Mouse (Mus musculus) cerebellum, adult 11-12 months (tissue): ENCODE data around the gene Nkx2-5.

Source experiments
- DNase-seq: peaks from one replicate; pipeline ENCODE4 v3.0.0; 2022

The Nkx2-5 gene

GRCm38 (mm10) chr17:26844909-26845148 is at the start of gene Nkx2-5:
Gene Nkx2-5 (minus strand): TSS chr17:26845009.
- DNase-seq: no peak

DNA sequence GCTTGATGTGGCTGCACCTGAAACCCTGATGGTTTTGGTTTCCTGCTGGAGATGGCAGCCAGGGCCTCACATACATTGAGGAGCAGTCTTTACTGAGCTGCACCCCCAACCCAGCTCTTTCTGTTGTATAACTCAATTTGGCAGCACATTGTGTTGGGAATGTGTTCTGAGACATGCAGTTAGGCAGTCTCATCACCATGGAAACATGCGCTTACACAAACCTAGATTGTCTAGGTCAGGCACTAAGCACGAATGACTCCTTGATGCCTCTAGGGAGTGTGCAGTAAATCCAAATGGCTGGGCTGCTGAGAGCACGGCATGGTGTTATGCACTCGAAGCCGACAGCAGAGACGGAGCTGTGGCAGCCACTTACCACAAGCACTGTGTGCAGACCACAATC is 49.5 kb upstream of the Nkx2-5 start:
- no peak for DNase-seq

DNA sequence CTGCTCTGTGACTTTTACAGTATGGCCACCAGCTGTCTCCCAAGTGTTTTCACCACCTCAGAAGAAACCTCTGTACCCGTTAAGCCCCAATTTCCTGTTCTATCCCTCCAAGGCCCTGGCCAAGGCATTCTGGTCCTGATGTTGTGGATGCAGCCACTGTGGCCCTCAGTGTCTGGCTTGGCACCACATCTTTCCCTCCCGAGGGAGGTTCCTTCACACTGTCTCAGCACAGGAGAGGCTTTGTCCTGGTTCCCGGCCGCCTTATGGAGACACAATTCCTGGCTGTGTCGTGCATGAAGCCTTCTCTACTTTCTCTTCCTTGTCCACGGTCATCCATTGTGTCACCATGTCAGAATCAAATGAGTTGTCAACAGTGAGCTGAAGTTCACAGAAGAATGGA is 48.7 kb upstream of the Nkx2-5 start:
- no peak for DNase-seq

DNA sequence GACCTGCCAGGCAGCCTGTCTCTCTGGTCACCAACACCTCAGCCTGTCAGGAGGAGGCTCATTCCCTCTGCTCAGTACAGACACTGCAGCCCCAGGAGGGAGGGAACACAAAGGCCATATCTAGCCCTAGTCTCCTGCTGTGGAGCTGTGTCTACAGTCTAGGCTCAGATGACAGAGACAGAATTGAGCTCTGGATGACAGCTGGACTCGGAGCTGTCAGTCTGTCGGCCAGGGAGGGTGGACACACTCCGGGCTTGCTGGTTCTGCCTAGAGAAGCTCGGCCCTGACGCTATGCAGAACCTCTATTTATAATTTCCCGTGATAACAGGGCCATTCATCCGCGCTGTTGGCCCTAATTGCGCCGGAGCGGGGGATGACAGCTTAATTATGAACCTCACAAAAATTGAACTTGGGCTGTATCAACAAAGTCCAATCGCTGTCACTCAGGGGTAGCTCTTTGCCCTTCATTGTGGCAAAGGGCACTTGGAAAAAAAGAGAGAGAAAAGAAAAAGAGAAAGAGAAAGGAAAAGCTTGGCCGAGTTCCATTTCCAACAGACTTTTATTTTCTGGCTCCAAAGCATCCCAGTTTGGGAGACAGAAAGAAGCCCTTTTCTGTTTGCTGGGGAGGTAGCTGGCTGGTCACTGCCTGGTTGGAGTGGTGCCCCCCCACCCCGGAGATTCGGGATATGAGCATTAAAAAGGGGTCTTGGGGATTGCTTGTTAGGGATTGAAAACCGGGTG is 48.0 kb upstream of the Nkx2-5 start:
- DNase-seq: no peak

- no peak for DNase-seq
These were observed 43.1 kb upstream of the Nkx2-5 start for GRCm38 (mm10) chr17:26887926-26888325.

GRCm38 (mm10) chr17:26886047-26886749 is 41.4 kb upstream of the Nkx2-5 start:
- DNase-seq: peak; percentile 79

DNA sequence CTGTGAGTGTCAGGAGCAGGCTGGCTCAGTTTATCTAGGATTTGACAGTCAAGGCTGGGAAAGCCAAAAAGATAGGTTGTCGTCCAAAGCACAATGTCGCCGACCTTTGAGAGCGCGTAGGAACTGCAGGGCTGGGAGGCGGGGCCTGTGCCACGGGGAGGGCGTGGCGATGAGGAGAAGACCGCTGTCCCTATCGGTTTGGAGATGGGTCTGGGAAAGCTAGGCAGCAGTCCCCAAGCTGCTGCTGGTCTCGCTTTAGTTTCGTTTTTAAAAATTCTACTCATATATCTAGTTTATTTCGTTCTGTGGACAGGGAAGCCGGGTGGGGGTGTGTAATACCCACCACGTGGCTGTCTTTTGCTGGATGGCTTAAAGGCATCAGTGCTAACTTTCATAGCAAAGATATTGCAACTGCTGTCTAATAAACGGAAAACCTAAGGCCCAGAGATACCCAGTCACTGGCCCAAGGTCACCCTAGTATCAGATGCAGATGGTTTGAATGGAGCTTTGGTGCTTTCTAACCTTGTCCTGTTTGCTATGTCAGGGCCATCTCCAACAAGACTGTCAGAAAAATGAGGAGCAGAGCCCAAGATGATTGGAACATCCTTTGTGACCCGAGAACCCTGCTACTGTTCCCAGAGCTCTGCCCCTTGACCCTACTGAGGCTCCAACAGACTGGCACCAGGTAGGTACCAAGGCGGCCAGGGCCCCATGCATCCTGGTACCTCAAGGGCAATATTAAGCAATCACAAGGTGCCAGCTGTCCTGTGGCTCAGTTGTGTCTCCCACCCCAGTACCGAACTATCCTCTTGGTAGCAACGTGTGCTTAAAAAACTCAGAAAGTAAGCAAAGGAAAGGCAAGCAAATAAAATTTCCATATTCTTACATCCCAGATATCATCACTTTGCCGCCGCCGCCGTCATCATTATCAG is 40.5 kb upstream of the Nkx2-5 start:
- DNase-seq: peak; percentile 74

DNA sequence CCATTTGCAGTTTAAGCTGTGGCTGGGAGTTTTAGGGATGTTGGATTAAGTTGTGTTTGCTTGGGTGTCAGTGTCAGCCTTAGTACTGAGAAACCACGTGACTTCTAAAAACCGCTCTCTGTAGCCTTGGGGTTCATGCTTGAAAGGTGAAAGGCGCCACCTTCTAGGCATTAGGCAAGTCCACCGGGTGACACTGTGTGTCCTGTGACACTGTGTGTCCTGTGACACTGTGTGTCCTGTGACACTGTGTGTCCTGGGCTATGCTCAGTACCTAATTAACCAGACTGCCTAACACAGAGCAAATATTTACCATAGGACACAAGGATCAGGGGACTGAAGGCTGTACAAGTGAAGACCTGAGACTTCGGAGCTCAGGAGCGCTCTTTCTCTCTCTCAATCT is 38.8 kb upstream of the Nkx2-5 start:
- DNase-seq: no peak

DNA sequence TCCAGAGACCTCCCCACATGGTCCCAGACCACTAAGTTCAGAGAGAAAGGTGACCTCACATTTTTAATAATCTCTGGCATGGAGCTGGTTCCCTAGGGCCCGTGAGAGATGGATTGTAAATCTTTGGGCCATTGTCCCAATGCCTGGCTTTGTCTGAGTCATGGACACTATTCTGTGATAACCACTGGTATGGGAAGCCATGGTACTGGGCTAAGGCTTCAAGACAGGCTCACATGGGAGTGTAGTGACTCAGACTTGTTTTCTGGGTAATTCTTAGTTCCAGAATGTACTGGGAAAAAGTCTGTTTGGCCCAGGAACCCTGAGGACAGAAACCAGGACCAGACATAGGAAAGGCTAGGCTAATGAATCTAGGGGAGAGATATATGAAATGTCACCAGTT is 37.9 kb upstream of the Nkx2-5 start:
- no peak for DNase-seq

DNA sequence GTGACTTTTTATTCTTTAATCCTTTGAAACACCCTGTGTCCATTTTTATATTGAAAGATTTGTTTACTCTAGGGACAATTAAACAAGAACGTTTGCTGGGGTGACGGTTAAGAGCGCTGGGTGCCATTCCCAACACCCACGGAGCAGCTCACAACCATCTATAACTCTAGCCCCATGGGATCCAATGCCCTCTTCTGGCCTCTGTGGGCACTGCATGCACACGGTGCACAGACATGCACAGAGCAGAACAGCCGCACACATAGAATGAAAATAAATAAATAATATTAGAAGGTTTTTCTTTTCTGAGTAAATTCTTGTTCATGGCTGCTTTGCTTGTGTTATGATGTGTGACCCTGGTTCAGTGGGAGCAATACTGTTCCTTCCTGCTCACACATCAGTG is 34.4 kb upstream of the Nkx2-5 start:
- no peak for DNase-seq

GRCm38 (mm10) chr17:26877927-26878326 is 33.1 kb upstream of the Nkx2-5 start:
- no peak for DNase-seq

- DNase-seq: no peak
These were observed 29.7 kb upstream of the Nkx2-5 start for GRCm38 (mm10) chr17:26874542-26874941.

DNA sequence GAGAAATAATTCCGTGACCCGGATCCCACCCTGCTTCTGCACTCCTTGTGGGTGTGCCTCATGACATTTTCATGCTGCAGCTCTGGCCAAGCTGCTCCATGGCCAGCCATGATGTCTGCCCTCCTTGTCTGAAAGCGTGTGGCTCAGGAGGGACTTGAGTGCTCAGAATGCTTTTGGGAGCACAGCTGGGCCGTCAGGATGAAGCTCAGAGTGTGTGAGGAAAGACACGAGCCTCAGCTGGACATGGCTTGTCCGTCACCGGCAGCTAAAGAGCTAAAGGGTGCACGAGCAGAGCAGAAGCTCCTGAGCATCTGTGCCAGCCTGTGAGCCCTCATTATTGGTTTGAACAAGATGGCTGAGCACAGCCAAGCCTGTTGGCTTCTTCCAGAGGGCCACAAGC is 28.7 kb upstream of the Nkx2-5 start:
- no peak for DNase-seq

- no peak for DNase-seq
These were observed 28.1 kb upstream of the Nkx2-5 start for GRCm38 (mm10) chr17:26872870-26873269.

- no peak for DNase-seq
These were observed 23.9 kb upstream of the Nkx2-5 start for GRCm38 (mm10) chr17:26868756-26869155.

GRCm38 (mm10) chr17:26865156-26865555 is 20.3 kb upstream of the Nkx2-5 start:
- DNase-seq: no peak

DNA sequence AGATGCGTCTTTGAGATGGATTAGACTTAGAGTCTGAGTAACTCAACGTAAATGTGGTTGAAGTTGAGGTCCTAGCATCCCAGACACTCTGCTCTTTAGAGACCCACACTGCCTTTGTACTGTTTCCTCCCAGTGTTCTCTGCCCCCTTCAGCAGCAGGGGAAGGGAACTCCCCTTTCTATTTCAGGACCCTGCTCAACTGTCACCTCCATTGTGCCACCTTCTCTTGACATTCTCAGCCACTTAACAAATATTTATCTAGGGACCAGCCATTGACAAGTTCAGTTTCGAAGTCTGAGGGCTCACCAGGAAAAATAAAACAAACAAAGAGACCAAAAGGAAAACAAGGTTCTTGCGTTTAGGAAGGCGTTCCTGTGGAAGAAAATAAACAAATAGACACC is 19.5 kb upstream of the Nkx2-5 start:
- no peak for DNase-seq

GRCm38 (mm10) chr17:26861793-26862192 is 17.0 kb upstream of the Nkx2-5 start:
- DNase-seq: no peak

DNA sequence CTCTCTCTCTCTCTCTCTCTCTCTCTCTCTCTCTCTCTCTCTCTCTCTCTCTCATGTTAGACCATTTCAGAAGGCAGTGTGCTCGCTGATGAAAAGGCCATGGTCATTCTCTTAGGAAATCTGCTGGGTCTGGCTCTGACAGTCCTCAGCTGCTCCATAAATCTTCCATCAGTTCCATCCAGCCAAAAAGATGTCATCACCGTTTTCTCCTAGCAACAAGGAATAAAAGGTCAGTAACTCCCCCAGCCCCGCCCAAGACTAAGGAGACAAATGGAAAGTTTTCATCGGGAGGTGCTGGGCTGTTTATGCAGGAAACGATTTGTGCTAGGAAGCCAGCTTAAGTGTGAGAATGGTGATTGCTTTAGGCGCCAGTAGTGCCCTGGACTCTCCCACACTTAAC is 16.6 kb upstream of the Nkx2-5 start:
- DNase-seq: no peak

DNA sequence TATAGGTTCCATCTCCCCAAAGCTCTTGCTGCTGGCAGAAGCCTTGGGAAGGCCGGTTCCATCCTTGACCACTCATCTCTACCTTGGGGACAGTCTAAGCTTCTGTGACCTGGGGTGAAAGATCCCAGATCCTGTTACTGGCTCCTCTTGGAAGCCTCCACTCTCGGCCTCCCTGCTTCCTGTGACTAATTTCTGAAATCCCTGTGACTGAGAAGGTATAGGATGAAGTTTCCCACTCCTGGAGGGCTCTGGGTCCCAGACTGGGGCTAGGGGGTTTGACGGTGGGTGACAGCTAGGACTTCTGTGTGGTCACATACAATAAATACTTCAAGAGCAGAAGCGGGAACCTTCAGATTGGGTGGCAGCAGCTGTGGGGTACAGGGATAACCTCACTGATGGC is 16.1 kb upstream of the Nkx2-5 start:
- no peak for DNase-seq

DNA sequence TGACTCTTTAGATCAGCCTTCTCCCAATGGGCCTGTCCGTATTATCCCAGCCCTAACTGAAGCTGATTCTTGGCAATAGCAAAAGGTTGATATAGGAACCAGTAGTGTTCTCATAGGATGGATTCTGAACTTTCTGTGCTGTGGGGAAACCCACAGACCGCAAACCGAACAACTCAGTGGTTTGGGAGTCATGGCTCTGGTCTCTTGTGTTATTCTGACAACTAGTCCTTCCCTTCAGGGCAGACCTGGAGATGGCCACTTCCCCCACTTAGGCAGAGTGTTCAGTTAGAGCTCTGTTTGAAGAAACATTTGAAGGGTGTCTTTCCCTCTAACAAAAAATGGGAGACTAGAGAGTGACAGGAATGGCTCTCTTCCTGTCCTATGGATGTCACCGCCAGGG is 7.5 kb upstream of the Nkx2-5 start:
- no peak for DNase-seq

DNA sequence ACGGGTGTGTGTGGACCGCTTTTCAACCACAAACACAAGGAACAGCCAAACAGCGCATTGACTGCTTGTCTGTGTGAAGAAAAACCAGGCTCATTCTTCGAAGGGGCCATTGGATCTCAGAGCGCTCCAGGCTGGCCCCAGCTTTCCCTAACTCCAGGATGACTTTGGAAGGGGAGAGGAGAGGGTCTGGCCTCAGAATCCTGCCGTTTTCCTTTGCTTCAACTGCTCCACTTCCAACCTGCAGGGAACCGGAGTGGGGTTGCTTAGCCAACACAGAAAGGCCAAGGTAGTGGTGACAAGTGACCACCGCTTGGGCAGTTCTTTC is 6.3 kb upstream of the Nkx2-5 start:
- no peak for DNase-seq

- no peak for DNase-seq
These were observed 5.7 kb upstream of the Nkx2-5 start for GRCm38 (mm10) chr17:26850358-26851135.
